Mouse (Mus musculus): ENCODE results near the gene Tpr. TPM values are rescaled to one million over a fixed set of nuclear protein-coding genes. Genes with fewer than 3 reads are reported as not detected.

Tpr gene
- 86.4 and 112 TPM in 2 replicates for total RNA-seq (2014; rRNA removed; ENCODE audit: low replicate concordance)
- 117 and 118 TPM in 2 replicates for polyA plus RNA-seq (2015; fragmentation: Nextera tagmentation; extraction: Ambion mirVana)

DNA sequence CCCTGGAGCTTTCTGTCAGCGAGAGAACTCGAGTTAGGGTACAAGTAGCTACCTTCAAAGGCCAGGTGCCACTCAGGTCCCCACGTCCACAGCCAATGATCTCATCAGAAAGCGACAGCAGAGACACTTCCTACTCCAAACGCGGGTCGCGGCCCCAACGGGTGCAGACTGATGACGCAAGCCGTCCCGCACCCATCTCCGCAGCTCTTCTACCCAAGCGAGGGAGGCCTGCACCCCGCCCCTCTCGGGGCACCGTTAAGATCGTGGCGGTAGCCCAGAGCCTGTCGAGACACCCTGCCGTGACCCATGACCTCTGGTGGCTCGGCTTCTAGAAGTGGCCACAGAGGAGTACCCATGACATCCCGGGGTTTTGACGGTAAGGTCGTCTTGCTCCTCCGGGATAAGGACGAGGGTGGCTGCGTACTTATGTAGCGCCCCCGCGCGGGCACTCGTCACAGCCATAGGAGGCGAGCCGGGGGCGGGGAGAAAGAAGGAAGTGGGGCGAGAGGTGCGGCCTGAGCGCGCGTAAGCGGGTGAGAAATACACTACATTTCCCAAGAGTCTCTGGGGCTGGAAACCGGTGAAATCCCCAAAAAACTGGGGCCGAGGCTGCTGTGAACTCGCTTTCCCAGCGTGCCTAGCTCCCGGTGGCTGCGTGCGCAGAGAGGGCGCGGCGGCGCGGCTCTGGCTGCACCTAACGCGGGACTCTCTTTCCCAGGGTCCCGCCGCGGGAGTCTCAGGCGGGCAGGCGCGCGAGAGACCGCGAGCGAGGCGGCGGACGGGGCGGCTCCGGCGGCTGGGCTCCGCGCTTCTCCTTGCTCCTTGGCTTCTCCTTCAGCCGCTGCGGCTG, at the start of gene Tpr, which contains the start of gene Odr4:
Gene Tpr, plus strand, starts transcription at position 201 of the 850 bp plus-strand sequence.
Gene Odr4, minus strand, starts transcription at position 443 of the 850 bp plus-strand sequence.
- TF ChIP-seq CTCF (IDR thresholded peaks at IDR 0.05; ENCODE audit: low read depth) (peak; percentile 72), EP300 (IDR thresholded peaks at IDR 0.05; ENCODE audit: low read depth) (peak; percentile 47; the same call in 1 of the 2 replicates)
- H3K4me2 ChIP-seq (ENCODE audit: low read depth, low read length) = peak within 1 kb of the TSS; percentile 86

DNA sequence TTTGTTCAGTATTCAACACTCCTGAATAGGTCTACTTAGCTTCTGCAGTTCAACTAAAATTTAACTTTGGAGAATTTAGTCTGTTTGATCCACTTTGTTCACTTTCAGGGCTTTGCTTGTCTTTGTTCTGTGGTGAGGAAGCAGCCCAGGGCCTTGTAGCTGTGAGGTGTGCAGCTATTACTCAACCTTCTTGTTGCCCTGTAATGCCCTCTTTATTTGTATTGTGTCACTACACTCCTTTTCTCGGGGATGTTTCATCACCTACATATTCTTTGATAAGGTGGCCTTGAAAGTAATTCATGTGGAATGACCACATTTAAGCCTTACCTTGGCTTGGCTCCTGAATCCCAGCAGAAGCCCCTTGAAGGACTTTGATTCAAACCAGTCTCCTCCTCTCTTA, 31.8 kb upstream of the Tpr start:
- 69% methylated on average over 1 of the region's 1 CpGs for WGBS
- H3K9ac ChIP-seq (replicated peaks; ENCODE audit: low read depth, low read length) = no peak overlapping the region
- TF ChIP-seq EP300 (IDR thresholded peaks at IDR 0.05; ENCODE audit: low read depth) (no peak), CTCF (IDR thresholded peaks at IDR 0.05; ENCODE audit: low read depth) (no peak)

More for the DNA sequence above, at the start of gene Tpr, which contains the start of gene Odr4:
- H3K4me3 ChIP-seq (ENCODE audit: low read depth, low read length) = peak within 1 kb of the TSS; percentile 70
- no peaks in the 10 kb centered on the region for H3K27me3 ChIP-seq (ENCODE audit: control insufficient read depth, insufficient read depth, low read length)
- peak; percentile 99 for DNase-seq (ENCODE audit: low spot score)
- peak within 1 kb of the TSS; percentile 95 for H3K27ac ChIP-seq (ENCODE audit: low read depth)
- no peaks in the 10 kb centered on the region for H3K9me3 ChIP-seq (replicated peaks; ENCODE audit: control insufficient read depth, low read length)
- H3K36me3 ChIP-seq (replicated peaks; ENCODE audit: control insufficient read depth, insufficient read depth, low read length) = peaks cover 39% of the 10 kb centered on the region
- H3K4me1 ChIP-seq (ENCODE audit: control insufficient read depth, insufficient read depth) = 0 out of 2 replicates have a peak, but pooled peaks cover 3% of the 10 kb centered on the region
- ATAC-seq (ENCODE audit: insufficient read depth, low read depth) = peak; percentile 95
- peak within 1 kb of the TSS; percentile 74 for H3K9ac ChIP-seq (replicated peaks; ENCODE audit: low read depth, low read length)
- under 1% methylated on average over 69 of the region's 76 CpGs for WGBS

DNA sequence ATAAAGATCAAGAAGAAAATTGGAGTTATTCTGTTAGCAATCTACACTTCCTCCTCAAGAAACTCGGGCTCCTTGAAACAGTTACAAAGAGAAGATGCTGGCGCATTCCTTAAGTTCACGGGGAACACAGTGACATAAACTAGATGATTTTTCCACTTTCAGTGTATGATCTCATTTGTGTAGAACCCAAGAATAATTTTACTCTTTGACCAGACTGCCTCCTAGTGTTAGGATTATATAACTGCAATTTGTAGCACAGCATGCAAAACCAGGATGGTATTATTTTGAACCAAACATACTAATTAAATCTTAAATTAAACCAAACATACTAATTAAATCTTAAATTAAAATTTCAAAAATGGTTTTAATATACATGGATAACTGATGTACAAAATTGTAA, 19.7 kb upstream of the Tpr start:
- ATAC-seq (ENCODE audit: insufficient read depth, low read depth) = no peak
- peak; percentile 25 for DNase-seq (ENCODE audit: low spot score)
- H3K4me3 ChIP-seq (ENCODE audit: low read depth, low read length) = no peak overlapping the region
- no peaks in the 10 kb centered on the region for H3K27me3 ChIP-seq (ENCODE audit: control insufficient read depth, insufficient read depth, low read length)
- no peak overlapping the region for H3K9ac ChIP-seq (replicated peaks; ENCODE audit: low read depth, low read length)
- no peaks in the 10 kb centered on the region for H3K9me3 ChIP-seq (replicated peaks; ENCODE audit: control insufficient read depth, low read length)
- H3K36me3 ChIP-seq (replicated peaks; ENCODE audit: control insufficient read depth, insufficient read depth, low read length) = peaks cover 35% of the 10 kb centered on the region
- H3K4me2 ChIP-seq (ENCODE audit: low read depth, low read length) = no peak overlapping the region
- WGBS = 66% methylated on average over 3 of the region's 3 CpGs
- no peaks in the 10 kb centered on the region for H3K4me1 ChIP-seq (ENCODE audit: control insufficient read depth, insufficient read depth)
- no peak overlapping the region for H3K27ac ChIP-seq (ENCODE audit: low read depth)
- TF ChIP-seq CTCF (IDR thresholded peaks at IDR 0.05; ENCODE audit: low read depth) = peak; percentile 42
- TF ChIP-seq EP300 (IDR thresholded peaks at IDR 0.05; ENCODE audit: low read depth) = no peak

More for the DNA sequence above, 31.8 kb upstream of the Tpr start:
- DNase-seq (ENCODE audit: low spot score) (no peak), ATAC-seq (ENCODE audit: insufficient read depth, low read depth) (no peak)
- Histone ChIP-seq H3K9me3 (replicated peaks; ENCODE audit: control insufficient read depth, low read length) (no peaks in the 10 kb centered on the region), H3K4me2 (ENCODE audit: low read depth, low read length) (no peak overlapping the region), H3K36me3 (replicated peaks; ENCODE audit: control insufficient read depth, insufficient read depth, low read length) (peaks cover 41% of the 10 kb centered on the region), H3K4me1 (ENCODE audit: control insufficient read depth, insufficient read depth) (no peaks in the 10 kb centered on the region), H3K27ac (ENCODE audit: low read depth) (no peak overlapping the region), H3K27me3 (ENCODE audit: control insufficient read depth, insufficient read depth, low read length) (no peaks in the 10 kb centered on the region), H3K4me3 (ENCODE audit: low read depth, low read length) (no peak overlapping the region)

DNA sequence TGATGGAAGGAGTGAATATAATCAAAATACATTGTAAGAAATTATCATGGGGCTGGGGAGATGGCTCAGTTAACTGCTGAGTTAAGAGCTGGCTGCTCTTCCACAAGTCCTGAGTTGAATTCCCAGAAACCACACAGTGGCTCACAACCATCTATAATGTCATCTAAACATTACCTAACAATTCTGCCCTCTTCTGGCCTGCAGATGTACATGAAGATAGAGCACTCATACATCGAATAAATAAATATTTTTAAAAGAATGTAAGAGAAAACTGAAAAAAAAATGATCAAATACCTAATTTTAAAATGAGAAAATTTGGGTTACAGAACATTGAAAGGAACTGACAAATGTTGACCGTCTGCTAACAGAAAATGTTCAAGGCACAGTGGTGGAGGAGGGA, 18.4 kb upstream of the Tpr start:
- Histone ChIP-seq H3K27me3 (ENCODE audit: control insufficient read depth, insufficient read depth, low read length) (no peaks in the 10 kb centered on the region), H3K9ac (replicated peaks; ENCODE audit: low read depth, low read length) (no peak overlapping the region), H3K4me1 (ENCODE audit: control insufficient read depth, insufficient read depth) (no peaks in the 10 kb centered on the region), H3K9me3 (replicated peaks; ENCODE audit: control insufficient read depth, low read length) (no peaks in the 10 kb centered on the region), H3K36me3 (replicated peaks; ENCODE audit: control insufficient read depth, insufficient read depth, low read length) (peaks cover 37% of the 10 kb centered on the region), H3K27ac (ENCODE audit: low read depth) (no peak overlapping the region), H3K4me2 (ENCODE audit: low read depth, low read length) (no peak overlapping the region), H3K4me3 (ENCODE audit: low read depth, low read length) (no peak overlapping the region)
- DNase-seq (ENCODE audit: low spot score) (no peak), ATAC-seq (ENCODE audit: insufficient read depth, low read depth) (no peak)
- WGBS = 90% methylated on average over 2 of the region's 2 CpGs
- TF ChIP-seq EP300 (IDR thresholded peaks at IDR 0.05; ENCODE audit: low read depth) (no peak), CTCF (IDR thresholded peaks at IDR 0.05; ENCODE audit: low read depth) (no peak)

DNA sequence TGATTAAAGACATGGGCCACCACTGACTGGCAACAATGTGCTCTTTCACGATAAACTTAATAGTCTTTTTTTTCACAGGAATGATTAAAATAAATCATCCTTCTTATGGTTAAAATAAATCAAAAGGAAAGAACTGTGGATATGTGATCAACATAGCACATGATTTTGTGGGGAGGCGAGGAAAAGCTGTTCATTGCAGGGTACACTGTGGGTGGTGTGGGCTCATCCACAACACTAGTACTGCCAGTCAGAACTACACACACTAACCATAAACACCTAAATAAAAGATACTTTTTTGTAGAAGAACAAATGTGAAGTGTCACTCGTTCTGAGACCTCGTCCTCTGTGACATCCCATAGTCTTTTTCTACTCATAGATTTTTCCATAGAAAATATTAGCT, 8.5 kb upstream of the Tpr start:
- Histone ChIP-seq H3K9ac (replicated peaks; ENCODE audit: low read depth, low read length) (no peak overlapping the region), H3K27ac (ENCODE audit: low read depth) (no peak overlapping the region), H3K36me3 (replicated peaks; ENCODE audit: control insufficient read depth, insufficient read depth, low read length) (peaks cover 57% of the 10 kb centered on the region), H3K9me3 (replicated peaks; ENCODE audit: control insufficient read depth, low read length) (no peaks in the 10 kb centered on the region), H3K4me2 (ENCODE audit: low read depth, low read length) (no peak overlapping the region), H3K27me3 (ENCODE audit: control insufficient read depth, insufficient read depth, low read length) (no peaks in the 10 kb centered on the region), H3K4me3 (ENCODE audit: low read depth, low read length) (no peak overlapping the region), H3K4me1 (ENCODE audit: control insufficient read depth, insufficient read depth) (no peaks in the 10 kb centered on the region)
- TF ChIP-seq EP300 (IDR thresholded peaks at IDR 0.05; ENCODE audit: low read depth) (no peak), CTCF (IDR thresholded peaks at IDR 0.05; ENCODE audit: low read depth) (no peak)
- DNase-seq (ENCODE audit: low spot score) (no peak), ATAC-seq (ENCODE audit: insufficient read depth, low read depth) (no peak)
- WGBS = 93% methylated on average over 4 of the region's 4 CpGs
